Mouse (Mus musculus) forebrain, embryonic 11.5 days (tissue): ENCODE data around the gene Ankrd23. TPM values are rescaled to one million over a fixed set of nuclear protein-coding genes. Genes with fewer than 3 reads are reported as not detected.

ENCODE experiments used
- ATAC-seq: fragments of 200-750 bp; cut with Nextera tagmentation; replicated peaks from 2 replicates; pipeline ENCODE4 v1.8.0; 2017; ENCODE audit warnings: moderate TSS enrichment; ENCODE audit not compliant: low FRiP score
- DNase-seq: peaks from one replicate; pipeline ENCODE4 v3.0.0-alpha.2; 2017; ENCODE audit warnings: low spot score
- H3K27ac ChIP-seq: fragments of 300-500 bp; sonication (generic); 2 replicates; pipeline ENCODE4 v1.5.1; 2014; ENCODE audit warnings: low read depth, low read length
- H3K27me3 ChIP-seq: fragments of 300-500 bp; sonication (generic); 2 replicates; pipeline ENCODE4 v1.6.1; 2014; ENCODE audit warnings: mild to moderate bottlenecking, low read length, mixed read lengths; ENCODE audit not compliant: control insufficient read depth, insufficient read depth
- H3K36me3 ChIP-seq: fragments of 300-500 bp; sonication (generic); 2 replicates; pipeline ENCODE4 v1.6.1; 2014; ENCODE audit warnings: mild to moderate bottlenecking, low read length, moderate library complexity, mixed read lengths; ENCODE audit not compliant: control insufficient read depth, insufficient read depth
- H3K4me1 ChIP-seq: fragments of 300-500 bp; sonication (generic); replicated peaks from 2 replicates; pipeline ENCODE4 v1.6.1; 2014; ENCODE audit warnings: low read length, mixed read lengths; ENCODE audit not compliant: control insufficient read depth, insufficient read depth
- H3K4me2 ChIP-seq: fragments of 300-500 bp; sonication (generic); 2 replicates; pipeline ENCODE4 v1.6.1; 2014; ENCODE audit warnings: low read depth, mild to moderate bottlenecking, low read length, moderate library complexity, mixed read lengths; ENCODE audit not compliant: severe bottlenecking
- H3K4me3 ChIP-seq: fragments of 300-500 bp; sonication (generic); 2 replicates; pipeline ENCODE4 v1.5.1; 2014; ENCODE audit warnings: low read depth, low read length
- H3K9ac ChIP-seq: fragments of 300-500 bp; sonication (generic); 2 replicates; pipeline ENCODE4 v1.6.1; 2014; ENCODE audit warnings: low read length
- H3K9me3 ChIP-seq: fragments of 300-500 bp; sonication (generic); 2 replicates; pipeline ENCODE4 v1.6.1; 2016; ENCODE audit warnings: low read length, mixed read lengths; ENCODE audit not compliant: control insufficient read depth
- WGBS: fragments of 180-500 bp; shearing (Covaris S2); extraction: QIAGEN DNeasy Blood & Tissue Kit; methylation state at CpG from one replicate; pipeline ENCODE4 v1.1.7; 2014; 5-methylcytosine and 5-hydroxymethylcytosine counted together
- polyA plus RNA-seq: library from polyadenylated mRNA; unstranded; fragments of >200 nt; fragmentation: Nextera tagmentation; extraction: Ambion mirVana; gene quantifications from 2 replicates; pipeline ENCODE4 v1.2.1, GENCODE M21; 2014

The Ankrd23 gene
- polyA plus RNA-seq, 1 experiment from 2014 or later = 16.5 TPM

GRCm38 (mm10) chr1:36551904-36552303 is 15.2 kb upstream of the Ankrd23 start:
- DNase-seq (no peak), ATAC-seq (no peak)
- Histone ChIP-seq H3K9me3 (no peaks in the 10 kb centered on the region), H3K9ac (no peak overlapping the region), H3K27ac (no peak overlapping the region), H3K36me3 (peaks cover 39% of the 10 kb centered on the region), H3K27me3 (no peaks in the 10 kb centered on the region), H3K4me3 (no peak overlapping the region), H3K4me1 (peaks cover 15% of the 10 kb centered on the region), H3K4me2 (no peak overlapping the region)
- WGBS = 93% methylated on average over 17 of the region's 17 CpGs

GRCm38 (mm10) chr1:36550075-36550863 is 13.6 kb upstream of the Ankrd23 start:
- Histone ChIP-seq H3K4me2 (no peak overlapping the region), H3K27me3 (no peaks in the 10 kb centered on the region), H3K9me3 (no peaks in the 10 kb centered on the region), H3K36me3 (peaks cover 39% of the 10 kb centered on the region), H3K4me1 (peaks cover 17% of the 10 kb centered on the region), H3K9ac (no peak overlapping the region), H3K4me3 (no peak overlapping the region), H3K27ac (no peak overlapping the region)
- DNase-seq = no peak
- WGBS = 83% methylated on average over 20 of the region's 20 CpGs
- no peak for ATAC-seq

- Histone ChIP-seq H3K4me3 (no peak overlapping the region), H3K9ac (no peak overlapping the region), H3K4me1 (peaks cover 13% of the 10 kb centered on the region), H3K9me3 (no peaks in the 10 kb centered on the region), H3K4me2 (no peak overlapping the region), H3K36me3 (peaks cover 39% of the 10 kb centered on the region), H3K27me3 (no peaks in the 10 kb centered on the region), H3K27ac (no peak overlapping the region)
- DNase-seq = no peak
- 88% methylated on average over 18 of the region's 18 CpGs for WGBS
- no peak for ATAC-seq
Measured at GRCm38 (mm10) chr1:36549491-36549890, 12.8 kb upstream of the Ankrd23 start.

- Histone ChIP-seq H3K27me3 (no peaks in the 10 kb centered on the region), H3K4me3 (no peak overlapping the region), H3K9me3 (no peaks in the 10 kb centered on the region), H3K4me2 (no peak overlapping the region), H3K4me1 (peaks cover 13% of the 10 kb centered on the region), H3K27ac (no peak overlapping the region), H3K9ac (no peak overlapping the region), H3K36me3 (peaks cover 36% of the 10 kb centered on the region)
- DNase-seq = no peak
- ATAC-seq = no peak
- 61% methylated on average over 8 of the region's 8 CpGs for WGBS
Measured at GRCm38 (mm10) chr1:36548771-36549170, 12.1 kb upstream of the Ankrd23 start.

- Histone ChIP-seq H3K9me3 (no peaks in the 10 kb centered on the region), H3K4me1 (peaks cover 13% of the 10 kb centered on the region), H3K4me2 (no peak overlapping the region), H3K36me3 (peaks cover 33% of the 10 kb centered on the region), H3K27ac (peak overlapping the region; percentile 57; the same call in 1 of the 2 replicates), H3K9ac (peak overlapping the region; percentile 32; the same call in 1 of the 2 replicates), H3K4me3 (no peak overlapping the region), H3K27me3 (no peaks in the 10 kb centered on the region)
- ATAC-seq (no peak), DNase-seq (no peak)
- 47% methylated on average over 9 of the region's 9 CpGs for WGBS
Measured at GRCm38 (mm10) chr1:36547981-36548598, 11.4 kb upstream of the Ankrd23 start.

GRCm38 (mm10) chr1:36546888-36547471 is 10.3 kb upstream of the Ankrd23 start, which contains the start of gene Ankrd39:
Gene Ankrd39, minus strand, starts transcription at chr1:36547445.
- no peaks in the 10 kb centered on the region for H3K27me3 ChIP-seq
- DNase-seq (peak; percentile 97), ATAC-seq (peak; percentile 98)
- no peaks in the 10 kb centered on the region for H3K9me3 ChIP-seq
- H3K27ac ChIP-seq = peak within 1 kb of the TSS; percentile 57; the same call in 1 of the 2 replicates
- peak within 1 kb of the TSS; percentile 59 for H3K4me3 ChIP-seq
- H3K4me2 ChIP-seq = peak within 1 kb of the TSS; percentile 73
- peaks cover 13% of the 10 kb centered on the region for H3K4me1 ChIP-seq
- under 1% methylated on average over 43 of the region's 43 CpGs for WGBS
- peaks cover 27% of the 10 kb centered on the region for H3K36me3 ChIP-seq
- peak within 1 kb of the TSS; percentile 75 for H3K9ac ChIP-seq

GRCm38 (mm10) chr1:36545845-36546600 is 9.3 kb upstream of the Ankrd23 start:
- peak overlapping the region; percentile 75 for H3K9ac ChIP-seq
- no peak for DNase-seq
- H3K27me3 ChIP-seq = no peaks in the 10 kb centered on the region
- ATAC-seq = no peak
- peaks cover 17% of the 10 kb centered on the region for H3K36me3 ChIP-seq
- peaks cover 13% of the 10 kb centered on the region for H3K4me1 ChIP-seq
- H3K4me3 ChIP-seq = peak overlapping the region; percentile 59
- WGBS = 69% methylated on average over 19 of the region's 19 CpGs
- no peak overlapping the region for H3K27ac ChIP-seq
- peak overlapping the region; percentile 73 for H3K4me2 ChIP-seq
- H3K9me3 ChIP-seq = no peaks in the 10 kb centered on the region

GRCm38 (mm10) chr1:36545382-36545781 is 8.7 kb upstream of the Ankrd23 start:
- 80% methylated on average over 2 of the region's 2 CpGs for WGBS
- Histone ChIP-seq H3K4me2 (no peak overlapping the region), H3K9me3 (no peaks in the 10 kb centered on the region), H3K9ac (no peak overlapping the region), H3K27ac (no peak overlapping the region), H3K27me3 (no peaks in the 10 kb centered on the region), H3K4me3 (no peak overlapping the region), H3K4me1 (peaks cover 13% of the 10 kb centered on the region), H3K36me3 (peaks cover 12% of the 10 kb centered on the region)
- DNase-seq (no peak), ATAC-seq (no peak)
